Mouse (Mus musculus) liver, adult 2 months (tissue): Measurements from ENCODE around the gene Plk3.

Source experiments
- CTCF ChIP-seq: fragments of 200-500 bp; IDR thresholded peaks from 2 replicates; pipeline ENCODE4 v1.5.1; 2011; ENCODE audit warnings: low read depth, low read length, control low read depth
- POLR2A ChIP-seq: fragments of 200-500 bp; IDR thresholded peaks from 2 replicates; pipeline ENCODE4 v1.6.1; 2011; ENCODE audit warnings: low read length, control low read depth; ENCODE audit not compliant: insufficient read depth; ENCODE audit errors: extremely low read depth

DNA sequence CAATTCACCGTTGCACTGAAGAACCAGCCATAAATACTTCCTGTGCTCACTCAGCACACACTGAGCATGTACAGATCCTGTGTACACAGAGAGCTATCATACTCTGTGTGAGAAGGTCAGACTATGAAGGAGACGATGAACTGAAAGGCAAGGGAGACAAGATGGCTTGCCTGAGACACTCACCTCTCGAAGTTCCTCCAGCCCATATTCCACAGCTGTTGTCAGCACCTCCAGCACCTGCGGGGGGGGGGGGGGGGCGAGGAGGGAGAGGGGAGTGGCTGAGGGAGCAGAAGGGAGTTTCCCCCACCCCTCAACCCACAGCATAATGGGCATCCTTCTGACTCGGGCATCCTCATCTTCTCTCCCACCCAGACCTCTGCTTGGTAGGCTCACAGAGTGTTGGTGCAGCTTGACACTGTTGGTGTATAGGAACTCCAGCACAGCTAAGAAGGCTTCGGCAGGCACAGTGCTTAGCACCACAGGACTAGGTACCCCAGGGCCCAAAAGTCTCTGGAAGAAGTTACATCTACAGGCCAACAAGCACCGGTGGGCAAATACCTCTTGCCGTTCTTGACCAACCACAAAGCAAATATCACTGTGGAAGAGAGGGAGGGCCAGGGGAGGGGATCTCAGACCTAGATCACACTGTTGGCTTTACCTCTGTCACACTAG is 10.1 kb downstream of the Plk3 start:
- TF ChIP-seq POLR2A (no peak), CTCF (no peak)
